23 mouse cellular contexts compared by ENCODE assay signal in genomic region chr19:32848041-32848440, GRCm38 (mm10).
"Had no signal": no experiment of that assay in that cellular context is flagged by ENCODE, and none has a peak within 500 bp of the region (broad histone marks: within the 10 kb centered on the region; RNA-seq: fewer than 3 reads in every experiment).

No protein-coding gene starts in this region.

- H3K9ac ChIP-seq: forebrain, postnatal 0 days; heart, embryonic 12.5 days; hindbrain, embryonic 12.5 days; hindbrain, embryonic 14.5 days; limb, embryonic 13.5 days; limb, embryonic 15.5 days; liver, embryonic 13.5 days; liver, embryonic 15.5 days had no signal

- H3K27ac ChIP-seq: heart, embryonic 10.5 days; hindbrain, embryonic 10.5 days; hindbrain, embryonic 12.5 days; hindbrain, embryonic 14.5 days; left cerebral cortex, adult 2 months; limb, embryonic 13.5 days; limb, embryonic 15.5 days; liver, embryonic 13.5 days; liver, embryonic 15.5 days had no signal

- DNase-seq: forebrain, postnatal 0 days; gastrocnemius, postnatal 14 days; gastrocnemius, postnatal 36 days; heart, postnatal 10 days; heart, postnatal 4 days; kidney, adult 11 months; kidney, adult 8-10 months; kidney, postnatal 10 days; kidney, postnatal 25 days; kidney, postnatal 4 days; left cerebral cortex, postnatal 4 days; liver, embryonic 13.5 days had no signal

- ATAC-seq: hindbrain, embryonic 16.5 days; inflammation-experienced regulatory T-cells, adult 6 months had no signal

- H3K36me3 ChIP-seq: heart, embryonic 10.5 days; heart, embryonic 12.5 days; hindbrain, embryonic 10.5 days; hindbrain, embryonic 12.5 days; limb, embryonic 13.5 days; limb, embryonic 15.5 days; liver, embryonic 13.5 days; liver, embryonic 15.5 days had no signal

- H3K4me3 ChIP-seq: heart, embryonic 10.5 days; heart, embryonic 12.5 days; hindbrain, embryonic 10.5 days; hindbrain, embryonic 12.5 days; left cerebral cortex, adult 2 months; limb, embryonic 13.5 days; limb, embryonic 15.5 days; liver, embryonic 13.5 days; liver, embryonic 15.5 days had no signal

- H3K9me3 ChIP-seq: heart, embryonic 10.5 days; heart, embryonic 12.5 days; hindbrain, embryonic 10.5 days; hindbrain, embryonic 12.5 days; limb, embryonic 13.5 days; limb, embryonic 15.5 days; liver, embryonic 13.5 days; liver, embryonic 15.5 days had no signal

- H3K4me1 ChIP-seq: heart, embryonic 10.5 days; heart, embryonic 12.5 days; hindbrain, embryonic 12.5 days; limb, embryonic 13.5 days; limb, embryonic 15.5 days; liver, embryonic 13.5 days; liver, embryonic 15.5 days had no signal

- H3K27me3 ChIP-seq: heart, embryonic 12.5 days; hindbrain, embryonic 12.5 days; limb, embryonic 13.5 days; limb, embryonic 15.5 days; liver, embryonic 13.5 days; liver, embryonic 15.5 days had no signal

- H3K4me2 ChIP-seq: heart, embryonic 12.5 days; hindbrain, embryonic 12.5 days; hindbrain, embryonic 14.5 days; limb, embryonic 13.5 days; limb, embryonic 15.5 days; liver, embryonic 13.5 days; liver, embryonic 15.5 days had no signal
